Mouse (Mus musculus): Measurements from ENCODE around the gene Rprm. TPM values are rescaled to one million over a fixed set of nuclear protein-coding genes. Genes with fewer than 3 reads are reported as not detected.

Gene Rprm
- polyA plus RNA-seq, 1 experiment from 2014 or later, result 13.8 TPM

DNA sequence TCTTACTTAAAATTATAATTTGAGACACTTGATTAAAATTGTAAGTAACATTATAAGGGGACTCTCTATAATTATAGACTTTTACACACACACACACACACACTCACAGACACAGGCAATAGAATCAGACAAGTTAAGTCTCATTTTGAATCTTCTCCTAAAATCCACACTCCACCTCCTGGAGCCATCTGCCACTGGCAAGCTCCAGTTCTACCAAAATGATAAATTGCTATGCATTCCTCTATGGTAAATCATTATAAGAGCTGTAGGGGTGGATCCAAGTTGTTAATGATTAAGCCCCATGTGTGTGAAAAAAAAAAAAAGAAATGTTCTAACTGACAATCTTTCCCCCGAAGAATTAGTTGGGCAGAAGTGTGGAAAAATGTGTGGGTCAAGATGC is 13.8 kb downstream of the Rprm start:
- WGBS, result 69% methylated on average over 1 of the region's 1 CpGs
- no peak overlapping the region for H3K4me2 ChIP-seq
- H3K27ac ChIP-seq, result no peak overlapping the region
- no peak overlapping the region for H3K4me3 ChIP-seq
- H3K9me3 ChIP-seq, result no peaks in the 10 kb centered on the region
- no peaks in the 10 kb centered on the region for H3K4me1 ChIP-seq
- no peak overlapping the region for H3K9ac ChIP-seq
- H3K36me3 ChIP-seq, result no peaks in the 10 kb centered on the region
- H3K27me3 ChIP-seq, result no peaks in the 10 kb centered on the region
- no peak for ATAC-seq (ENCODE audit: insufficient number of reproducible peaks, insufficient read depth, low FRiP score, low TSS enrichment, low read depth)

DNA sequence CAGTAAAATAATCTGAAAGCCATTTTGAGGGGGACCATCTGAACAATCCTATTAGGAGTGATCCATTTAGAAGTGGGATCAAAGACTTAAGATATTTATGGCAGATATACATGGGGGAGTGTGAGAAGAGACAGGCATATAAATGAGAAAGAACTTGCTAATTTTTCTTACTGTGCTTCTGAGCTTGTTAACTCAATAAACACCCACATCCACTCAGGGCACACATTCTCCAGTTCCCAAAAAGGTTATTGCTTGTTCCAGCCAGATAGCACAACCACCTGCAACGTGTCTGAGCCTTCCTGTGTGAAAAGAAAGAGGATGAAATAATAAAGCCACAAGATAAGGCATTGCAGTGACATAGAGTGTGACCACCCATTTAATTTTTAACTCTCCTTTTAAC is 22.9 kb downstream of the Rprm start:
- WGBS, result 30% methylated on average over 1 of the region's 1 CpGs
- no peaks in the 10 kb centered on the region for H3K4me1 ChIP-seq

DNA sequence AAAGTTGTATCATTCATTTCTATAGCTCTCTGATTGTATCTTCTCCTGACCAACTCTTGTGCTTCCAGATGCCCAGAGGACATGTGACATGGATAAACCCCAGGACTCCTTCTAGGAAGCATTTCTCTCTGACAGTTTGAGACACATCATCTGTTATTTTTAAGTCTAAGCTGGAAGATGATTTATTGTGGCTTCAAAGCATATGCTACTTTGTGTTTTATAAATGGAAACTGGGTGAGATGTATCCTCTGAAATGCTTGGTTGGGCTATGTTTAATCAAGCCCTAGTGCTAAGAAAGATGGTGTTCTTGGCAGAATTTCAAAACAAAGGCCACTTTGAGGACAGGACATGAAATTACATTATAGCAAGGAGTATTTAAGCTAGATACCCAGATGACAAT is 24.3 kb downstream of the Rprm start:
- Histone ChIP-seq H3K4me1 (no peaks in the 10 kb centered on the region), H3K27ac (no peak overlapping the region), H3K36me3 (no peaks in the 10 kb centered on the region), H3K9ac (no peak overlapping the region), H3K4me3 (no peak overlapping the region), H3K27me3 (no peaks in the 10 kb centered on the region), H3K9me3 (no peaks in the 10 kb centered on the region), H3K4me2 (no peak overlapping the region)
- ATAC-seq (ENCODE audit: insufficient number of reproducible peaks, insufficient read depth, low FRiP score, low TSS enrichment, low read depth), result no peak

More for the DNA sequence above, 22.9 kb downstream of the Rprm start:
- Histone ChIP-seq H3K36me3 (no peaks in the 10 kb centered on the region), H3K4me3 (no peak overlapping the region), H3K27ac (no peak overlapping the region), H3K4me2 (no peak overlapping the region), H3K9ac (no peak overlapping the region), H3K27me3 (no peaks in the 10 kb centered on the region), H3K9me3 (no peaks in the 10 kb centered on the region)
- ATAC-seq (ENCODE audit: insufficient number of reproducible peaks, insufficient read depth, low FRiP score, low TSS enrichment, low read depth), result no peak
